Mouse (Mus musculus) embryonic fibroblast, embryonic 13.5 days (primary cell): ENCODE data around the gene Arsk.

Source experiments
- CTCF ChIP-seq: IDR thresholded peaks from 2 replicates; pipeline ENCODE4 v1.5.1; 2011; ENCODE audit warnings: mild to moderate bottlenecking, control low read depth, low read length, moderate library complexity, borderline replicate concordance; ENCODE audit not compliant: insufficient read depth
- POLR2A ChIP-seq: IDR thresholded peaks from 2 replicates; pipeline ENCODE4 v1.6.1; 2011; ENCODE audit warnings: low read depth, mild to moderate bottlenecking, control low read depth, low read length, moderate library complexity

DNA sequence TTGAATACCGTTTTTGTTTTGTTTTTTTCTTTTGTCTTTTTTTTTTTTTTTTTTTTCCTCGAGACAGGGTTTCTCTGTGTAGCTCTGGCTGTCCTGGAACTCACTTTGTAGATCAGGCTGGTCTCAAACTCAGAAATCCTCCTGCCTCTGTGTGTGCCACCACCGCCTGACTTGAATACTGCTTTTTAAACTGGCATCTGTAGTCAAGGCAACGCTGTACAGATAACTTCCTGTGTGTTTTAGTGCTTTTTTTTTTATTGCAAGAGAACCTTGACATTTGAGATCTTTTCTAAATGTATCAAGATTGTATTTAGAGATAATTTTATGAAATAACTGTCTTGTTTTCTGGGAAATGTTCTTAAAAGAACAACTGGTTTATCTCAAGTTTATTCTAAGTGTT lies 34.0 kb upstream of the Arsk start:
- TF ChIP-seq POLR2A = no peak
- TF ChIP-seq CTCF = no peak
